Mouse (Mus musculus) ES-Bruce4 (cell line): ENCODE measurements around the gene Gm10160.

Experiments used
- CTCF ChIP-seq: IDR thresholded peaks from one replicate; pipeline ENCODE4 v1.8.1; 2011; ENCODE audit warnings: low read depth, low read length
- EP300 ChIP-seq: IDR thresholded peaks from 2 replicates; pipeline ENCODE4 v1.6.1; 2011; ENCODE audit warnings: low read depth, low read length; ENCODE audit not compliant: insufficient read depth
- POLR2A ChIP-seq: IDR thresholded peaks from one replicate; pipeline ENCODE4 v1.8.1; 2011; ENCODE audit warnings: low read length; ENCODE audit not compliant: insufficient read depth

- no peak for TF ChIP-seq CTCF
- TF ChIP-seq POLR2A: no peak
- TF ChIP-seq EP300: no peak
Measured at GRCm38 (mm10) chr7:81827806-81828667, 27.6 kb downstream of the Gm10160 start.
